Mouse (Mus musculus) T-helper 2 cell (primary cell): ENCODE data around the gene Prdx6b.

ENCODE experiments used
- in situ Hi-C: fragments of 300-600 bp; cut with MboI, MseI; formaldehyde crosslinking; loops from one replicate; pipeline ENCODE4 v1.15.1; 2025; ENCODE audit warnings: high pct_unique_total_duplicates

Gene Prdx6b

DNA sequence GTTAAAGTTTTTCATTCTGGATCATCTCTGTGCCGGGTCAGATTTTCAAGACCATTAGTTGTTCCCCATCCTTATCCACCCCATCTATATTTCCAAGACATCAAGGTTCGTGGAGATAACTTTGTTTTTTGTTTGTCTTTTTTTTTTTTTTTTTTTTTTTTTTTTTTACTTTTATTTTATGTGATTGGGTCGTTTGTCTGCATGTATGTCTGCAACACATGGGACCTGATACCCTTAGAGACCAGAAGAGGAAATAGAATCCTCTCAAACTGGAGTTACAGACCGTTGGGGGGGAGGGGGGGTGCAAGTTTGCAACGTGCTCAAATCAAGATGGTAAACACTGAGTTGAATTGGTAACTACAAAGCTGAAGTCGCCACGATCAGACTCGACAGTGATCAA is at the start of gene Prdx6b:
Gene Prdx6b, plus strand, starts transcription at position 301 of the 400 bp plus-strand sequence.
- in situ Hi-C loops, result loop anchor here (25.0 kb wide), 1 partner anchor 905 kb away; no protein-coding TSS in a partner anchor

DNA sequence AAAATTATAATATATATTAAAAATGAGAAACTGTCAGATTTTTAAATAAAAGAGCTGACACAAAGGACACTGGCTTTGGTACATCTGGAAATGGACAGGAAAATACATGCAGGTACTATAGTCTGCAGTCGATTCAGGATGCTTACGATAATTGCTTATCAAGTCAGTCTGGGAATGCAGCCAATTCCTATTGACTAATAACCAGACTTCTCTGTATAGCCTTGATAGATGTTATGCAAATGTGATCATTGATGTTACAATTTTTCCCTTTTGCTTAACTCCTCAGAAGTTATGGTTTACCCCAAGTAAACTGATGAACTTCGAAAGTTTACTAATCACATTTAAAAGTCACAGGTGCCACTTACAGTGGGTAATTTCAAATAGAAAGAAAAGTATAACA is 44.8 kb upstream of the Prdx6b start:
- in situ Hi-C loops, result no loop called here

GRCm38 (mm10) chr2:80247868-80248267 is 44.4 kb upstream of the Prdx6b start:
- in situ Hi-C loops, result no loop called here

- in situ Hi-C loops, result loop anchor here (10.0 kb wide), 1 partner anchor 165 kb away; no protein-coding TSS in a partner anchor
Observed at GRCm38 (mm10) chr2:80259888-80260672, 32.2 kb upstream of the Prdx6b start.

GRCm38 (mm10) chr2:80266894-80267293 is 25.4 kb upstream of the Prdx6b start:
- in situ Hi-C loops, result loop anchor here (10.0 kb wide), 1 partner anchor 172 kb away; no protein-coding TSS in a partner anchor

GRCm38 (mm10) chr2:80268053-80268452 is 24.2 kb upstream of the Prdx6b start:
- in situ Hi-C loops, result loop anchor here (10.0 kb wide), 1 partner anchor 173 kb away; no protein-coding TSS in a partner anchor

- in situ Hi-C loops, result loop anchor here (5.0 kb wide), 1 partner anchor 409 kb away; no protein-coding TSS in a partner anchor
Observed at GRCm38 (mm10) chr2:80271431-80271830, 20.8 kb upstream of the Prdx6b start.

DNA sequence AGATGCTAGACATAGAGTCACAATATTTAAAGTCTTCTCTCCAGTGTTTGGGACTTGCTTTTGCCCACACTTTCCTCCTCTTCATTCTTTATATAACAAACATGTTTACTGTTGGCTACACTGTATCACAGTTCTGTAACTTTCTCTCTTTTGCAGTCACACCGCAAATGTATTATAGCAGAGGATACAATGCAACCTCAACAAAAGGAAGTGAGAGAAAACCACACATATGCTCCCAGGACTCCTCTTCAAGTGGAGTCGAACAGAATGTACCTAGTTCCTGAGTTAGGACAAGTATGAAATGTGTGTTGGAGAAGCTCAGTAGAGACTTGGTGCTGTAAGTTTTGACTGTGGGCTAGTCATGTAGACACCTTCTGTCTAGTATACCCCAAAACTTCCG is 19.2 kb upstream of the Prdx6b start:
- in situ Hi-C loops, result loop anchor here (5.0 kb wide), 1 partner anchor 411 kb away; no protein-coding TSS in a partner anchor

- in situ Hi-C loops, result loop anchor here (5.0 kb wide), 1 partner anchor 411 kb away; no protein-coding TSS in a partner anchor
Observed at GRCm38 (mm10) chr2:80273763-80274162, 18.5 kb upstream of the Prdx6b start.

GRCm38 (mm10) chr2:80275136-80275535 is 17.1 kb upstream of the Prdx6b start:
- in situ Hi-C loops, result loop anchor here (25.0 kb wide), 1 partner anchor 888 kb away; no protein-coding TSS in a partner anchor

DNA sequence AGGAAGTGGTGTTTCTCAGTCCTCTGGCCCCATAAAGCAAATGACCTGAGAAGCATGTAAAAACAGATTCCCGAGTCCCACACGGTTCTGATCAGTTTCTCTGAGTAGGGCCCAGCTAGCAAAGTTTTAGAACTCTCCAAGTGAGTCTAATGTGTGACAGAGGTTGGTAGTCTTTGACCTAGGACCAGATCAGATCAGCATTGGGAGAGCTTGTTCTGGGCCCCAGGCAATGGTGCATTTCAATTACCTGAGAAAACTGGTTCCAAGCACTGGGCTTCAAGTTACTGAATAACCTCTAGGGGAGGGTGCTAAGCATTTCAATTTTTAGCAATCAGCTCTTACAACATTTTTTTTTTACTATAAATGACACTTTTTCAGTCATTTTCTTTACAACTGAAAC is 10.1 kb upstream of the Prdx6b start:
- in situ Hi-C loops, result loop anchor here (25.0 kb wide), 1 partner anchor 895 kb away; no protein-coding TSS in a partner anchor

GRCm38 (mm10) chr2:80286397-80286796 is 5.9 kb upstream of the Prdx6b start:
- in situ Hi-C loops, result loop anchor here (25.0 kb wide), 1 partner anchor 899 kb away; no protein-coding TSS in a partner anchor

GRCm38 (mm10) chr2:80298334-80298733 is 6.1 kb downstream of the Prdx6b start:
- in situ Hi-C loops, result loop anchor here (25.0 kb wide), 1 partner anchor 911 kb away; no protein-coding TSS in a partner anchor

DNA sequence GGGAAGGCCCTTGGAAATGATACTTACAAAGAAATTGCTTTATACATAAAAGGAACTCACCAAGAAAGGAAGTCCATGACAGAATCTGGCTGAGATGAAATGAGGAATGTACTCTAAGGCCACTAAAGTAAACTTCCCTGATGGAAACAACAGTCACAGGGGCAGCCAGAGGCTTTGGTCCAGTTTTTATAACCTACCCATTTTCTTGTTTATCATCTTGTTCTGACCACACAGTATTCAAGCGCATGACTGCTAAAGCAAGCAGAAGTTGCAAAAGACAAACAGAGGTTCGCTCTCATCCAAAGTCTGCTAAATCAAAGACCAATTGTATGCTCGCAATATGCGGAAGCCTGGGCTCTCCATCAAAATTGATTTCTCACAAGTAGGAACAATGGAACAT is 8.5 kb downstream of the Prdx6b start:
- in situ Hi-C loops, result no loop called here

GRCm38 (mm10) chr2:80303957-80304356 is 11.7 kb downstream of the Prdx6b start:
- in situ Hi-C loops, result no loop called here

DNA sequence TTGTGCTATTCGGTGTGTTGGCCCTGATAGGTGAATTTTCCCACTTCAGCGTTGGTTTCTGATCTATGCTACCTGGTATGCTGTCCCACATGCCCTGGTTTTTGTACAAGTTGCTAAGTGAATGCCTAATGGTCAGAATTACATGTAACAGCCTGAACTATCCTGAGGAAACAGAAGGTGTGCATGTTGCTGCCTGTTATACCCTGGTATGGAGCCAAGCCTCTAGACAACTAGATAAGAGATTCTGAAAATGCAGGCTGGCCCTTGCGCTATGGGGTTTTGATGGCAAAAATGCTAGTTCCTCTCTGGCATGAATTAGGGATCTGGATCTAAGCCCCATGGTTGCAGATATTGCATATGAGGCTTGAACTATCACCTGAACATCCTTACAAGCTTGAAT is 15.4 kb downstream of the Prdx6b start:
- in situ Hi-C loops, result no loop called here

GRCm38 (mm10) chr2:80309775-80310174 is 17.5 kb downstream of the Prdx6b start:
- in situ Hi-C loops, result no loop called here

DNA sequence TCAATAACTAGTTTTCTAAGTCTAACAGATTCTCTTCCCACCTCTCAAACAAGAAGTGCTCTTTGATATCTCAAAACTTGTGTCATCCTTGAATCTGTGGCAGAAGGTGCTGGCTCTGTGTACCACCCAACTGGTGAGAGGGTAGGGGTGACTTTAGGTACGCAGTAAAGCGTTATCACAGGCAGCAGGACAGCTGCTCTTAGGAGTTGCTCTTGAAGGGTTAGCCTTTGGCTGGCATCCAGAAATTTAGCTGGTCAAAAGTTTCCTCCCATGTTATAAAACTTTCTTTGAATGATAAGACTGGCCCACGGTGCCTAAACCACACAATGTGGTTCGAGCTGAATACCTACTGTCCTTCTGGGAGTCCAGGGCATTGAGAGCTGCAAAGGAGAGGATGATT is 18.5 kb downstream of the Prdx6b start:
- in situ Hi-C loops, result no loop called here

- in situ Hi-C loops, result no loop called here
Observed at GRCm38 (mm10) chr2:80311350-80311749, 19.1 kb downstream of the Prdx6b start.

GRCm38 (mm10) chr2:80314201-80314600 is 21.9 kb downstream of the Prdx6b start:
- in situ Hi-C loops, result no loop called here

DNA sequence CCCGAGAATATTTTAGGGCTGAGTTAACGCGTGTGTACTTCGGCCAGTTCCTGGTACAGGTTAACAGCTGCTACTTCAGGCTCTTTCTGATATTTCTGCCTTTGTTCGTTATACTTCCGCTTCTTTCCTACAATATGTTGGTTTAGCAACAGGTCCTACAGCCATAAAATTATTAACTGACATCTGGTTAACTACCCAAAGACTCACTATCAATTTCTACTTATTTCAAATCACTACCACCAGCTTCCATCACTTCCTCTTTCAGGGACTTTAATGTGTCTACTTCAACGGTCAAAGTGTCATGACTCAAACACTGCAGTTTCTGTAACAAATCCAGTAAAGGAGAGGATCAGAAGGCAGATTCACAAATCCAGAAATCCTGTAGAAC is 22.6 kb downstream of the Prdx6b start:
- in situ Hi-C loops, result no loop called here

GRCm38 (mm10) chr2:80315242-80316161 is 23.2 kb downstream of the Prdx6b start, which contains the start of gene Dnajc10:
Gene Dnajc10, plus strand, starts transcription at chr2:80315466.
- in situ Hi-C loops, result no loop called here
